Mouse (Mus musculus) spleen, postnatal 36 days (tissue): ENCODE data around the gene Ppef2.

ENCODE experiments used
- DNase-seq, 2 experiments: peaks; one replicate each; pipeline ENCODE4 v3.0.0; 2022; ENCODE audit warnings: low spot score in 2 of 2, mixed read lengths in 1 of 2

Ppef2 gene

GRCm38 (mm10) chr5:92239333-92240232 is 16.5 kb downstream of the Ppef2 start:
- peak in 1 of 2 experiments; percentile 8 for DNase-seq

DNA sequence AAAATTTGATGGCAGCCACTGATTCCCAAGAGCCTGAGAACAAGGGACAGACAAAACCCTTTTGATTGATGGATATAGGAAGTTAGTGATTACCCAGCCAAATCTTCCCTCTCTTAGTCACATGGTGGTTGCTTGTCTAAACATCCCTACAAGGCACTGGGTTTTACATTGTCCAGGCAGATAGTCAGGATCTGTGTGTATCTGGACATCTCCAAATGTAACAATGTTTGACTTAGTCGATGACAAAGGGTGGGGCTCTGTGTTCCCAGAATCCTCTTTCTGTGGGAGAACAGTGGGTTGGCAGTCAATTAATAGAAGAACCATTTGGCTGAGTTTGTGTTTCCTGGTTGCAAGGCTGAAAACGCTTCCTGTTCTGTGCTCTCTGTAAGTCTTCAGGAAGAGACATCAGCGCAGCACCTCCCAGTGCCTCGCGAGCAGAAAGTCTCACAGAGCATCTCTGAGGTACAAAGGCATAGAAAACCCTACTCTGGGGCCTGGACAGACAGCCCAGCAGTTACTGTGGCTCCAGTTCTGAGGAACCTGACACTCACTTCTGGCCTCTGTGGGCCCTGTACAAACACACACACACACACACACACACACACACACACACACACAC is 21.0 kb downstream of the Ppef2 start:
- no peak for DNase-seq

DNA sequence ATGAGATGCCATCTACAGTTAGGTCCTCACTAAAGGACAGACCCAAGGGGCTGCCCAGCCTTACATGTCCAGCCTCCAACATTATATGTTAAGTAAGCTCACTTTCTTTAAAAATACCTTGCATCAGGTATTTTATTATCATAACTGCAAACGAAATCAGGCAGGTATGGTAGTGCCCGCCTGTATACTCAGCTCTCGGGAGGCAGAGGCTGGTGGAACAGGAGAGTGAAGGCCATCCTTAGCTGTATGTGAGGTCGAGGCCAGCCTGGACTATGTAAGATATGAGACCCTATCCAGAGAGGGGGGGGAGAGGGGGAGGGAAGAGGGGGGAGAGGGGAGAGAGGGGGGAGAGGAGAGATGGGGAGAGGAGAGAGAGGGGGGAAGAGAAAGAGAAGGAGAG is 22.7 kb downstream of the Ppef2 start:
- DNase-seq, result no peak

DNA sequence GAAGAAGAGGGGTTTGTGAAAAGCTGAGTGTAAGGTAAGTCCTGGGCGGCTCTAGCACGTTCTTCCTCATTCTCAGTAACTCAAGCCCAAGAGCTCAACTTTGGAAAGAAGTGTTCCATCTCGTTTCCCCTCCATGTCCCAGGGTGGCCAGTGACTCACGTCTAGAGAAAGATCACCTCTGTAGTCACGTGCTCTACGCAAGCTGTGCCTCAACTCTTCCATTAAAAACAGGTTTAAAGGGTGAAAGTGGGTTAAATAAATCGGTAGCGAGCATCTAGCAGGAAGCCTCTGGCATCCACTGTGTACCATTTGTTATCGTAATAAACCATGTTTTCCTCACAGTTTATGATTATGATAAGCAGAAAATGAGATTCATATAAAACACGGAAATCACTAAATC is 24.2 kb downstream of the Ppef2 start:
- DNase-seq, result no peak

DNA sequence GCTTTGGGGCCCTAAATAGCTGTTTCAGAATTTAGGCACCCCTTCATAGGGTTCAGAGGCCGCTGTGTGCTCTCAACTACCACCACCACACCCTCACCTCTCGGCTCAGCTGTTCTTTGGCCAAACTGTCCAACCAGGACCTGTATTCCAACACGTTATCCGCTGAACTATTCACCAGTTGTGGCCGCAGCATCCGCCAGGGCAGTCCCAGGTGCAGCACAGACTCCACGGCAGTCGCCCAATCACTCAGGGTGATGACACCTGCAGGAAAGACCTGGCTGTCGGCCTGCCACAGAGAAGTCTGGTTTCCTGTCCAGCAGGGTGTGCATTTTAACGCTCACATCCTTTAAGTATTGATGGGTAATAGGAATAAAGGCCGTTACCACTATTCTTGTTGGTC is 25.8 kb downstream of the Ppef2 start:
- DNase-seq, result no peak

DNA sequence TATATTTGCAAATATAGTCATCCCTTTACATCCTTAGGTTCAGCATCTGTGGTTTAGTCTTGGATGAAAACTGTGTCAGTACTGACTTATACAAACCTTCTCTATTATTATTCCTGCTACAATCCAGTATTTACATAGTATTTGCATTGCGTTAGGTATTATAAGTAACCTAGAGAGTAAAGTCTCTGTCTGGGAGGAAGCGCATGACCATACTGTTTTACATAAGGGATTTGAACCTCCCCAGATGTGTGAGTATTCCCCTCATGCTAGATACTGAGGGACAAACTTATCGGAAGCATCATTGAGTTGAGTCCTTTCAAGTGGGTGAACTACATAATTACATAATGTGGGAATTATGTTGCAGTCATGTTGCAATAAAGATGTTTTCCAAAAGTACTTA is 26.6 kb downstream of the Ppef2 start:
- DNase-seq, result no peak

DNA sequence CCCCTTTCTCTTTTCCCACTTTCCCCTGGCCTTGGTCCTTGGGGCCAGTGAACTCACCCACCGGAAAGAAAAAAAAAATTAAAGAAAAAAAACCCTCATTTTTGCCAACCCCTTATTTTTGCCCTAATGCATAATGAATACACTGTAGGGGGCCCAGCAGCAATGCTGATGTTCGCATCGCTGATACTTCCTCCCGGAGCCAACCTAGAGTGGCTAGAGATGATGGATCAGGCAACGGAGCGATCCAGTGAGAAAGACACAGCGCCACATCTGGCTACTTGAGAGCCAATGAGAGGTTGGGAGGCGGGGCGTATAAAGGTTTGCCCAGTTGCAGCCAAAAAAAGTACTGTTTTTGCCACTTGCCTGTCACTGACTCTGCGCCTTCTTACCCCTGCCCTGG is 27.3 kb downstream of the Ppef2 start:
- no peak for DNase-seq

- no peak for DNase-seq
Measured at GRCm38 (mm10) chr5:92227782-92228181, 28.3 kb downstream of the Ppef2 start.

GRCm38 (mm10) chr5:92220287-92220902 is 35.7 kb downstream of the Ppef2 start:
- DNase-seq, result no peak

GRCm38 (mm10) chr5:92219826-92220225 is 36.3 kb downstream of the Ppef2 start:
- DNase-seq, result no peak

DNA sequence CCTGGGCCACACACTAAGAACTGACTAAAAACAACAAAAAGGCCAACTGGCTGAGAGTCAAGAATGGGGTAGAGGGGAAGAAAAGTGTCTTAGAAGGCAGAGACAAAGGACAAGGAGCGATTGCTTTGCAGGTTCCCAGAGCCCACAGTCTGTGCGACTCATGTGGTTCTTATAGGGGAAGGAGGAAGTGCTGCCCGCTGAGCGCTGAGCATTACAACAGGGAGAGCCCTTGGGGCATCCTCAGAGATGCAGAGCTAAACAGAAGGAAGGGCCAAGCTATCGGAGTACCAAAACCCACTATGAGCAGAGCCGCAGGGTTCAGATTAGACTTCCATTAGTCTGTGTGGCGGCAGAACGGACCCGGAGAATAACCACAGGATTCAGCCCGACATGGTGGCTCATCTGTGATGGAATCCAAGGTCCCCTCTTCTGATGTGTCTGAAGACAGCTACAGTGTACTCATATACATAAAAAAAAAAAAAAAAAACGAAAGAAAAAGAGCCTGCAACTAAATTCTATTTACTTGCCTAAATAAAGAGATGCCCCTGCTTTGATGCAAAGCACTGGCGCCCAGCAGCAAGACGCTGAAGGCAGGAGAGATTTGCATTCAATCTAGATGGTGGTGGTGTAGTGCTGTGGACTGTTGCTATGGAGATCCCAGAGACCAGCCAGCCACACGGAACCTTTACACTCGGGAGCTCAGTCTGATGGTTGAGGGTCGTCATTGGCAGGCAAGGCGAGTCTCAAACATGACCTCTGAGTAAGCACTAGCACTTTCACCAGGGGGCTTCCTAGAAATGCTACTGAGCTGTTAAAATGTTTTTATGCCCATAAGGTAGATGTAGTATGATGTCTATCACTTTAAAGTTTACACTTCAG is 36.9 kb downstream of the Ppef2 start:
- no peak for DNase-seq

DNA sequence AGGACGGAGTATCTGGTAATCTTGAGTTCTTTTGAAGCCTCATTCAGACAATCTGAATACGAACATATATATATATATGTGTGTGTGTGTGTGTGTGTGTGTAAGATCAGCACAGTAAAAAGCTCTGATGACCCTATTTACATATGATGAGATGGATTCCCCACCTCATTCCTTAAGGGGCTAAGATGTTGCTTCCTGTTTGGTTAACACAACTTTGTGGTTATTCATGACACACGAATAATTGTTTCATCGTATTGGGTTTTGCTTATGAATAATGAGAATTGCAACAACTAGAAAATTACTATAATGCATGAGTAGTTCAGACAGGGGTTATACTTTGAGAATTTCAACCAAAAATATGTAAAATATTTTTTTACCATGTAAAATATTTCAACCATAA is 40.8 kb downstream of the Ppef2 start, which contains the start of gene U90926:
Gene U90926 (minus strand): TSS at position 101 of the 400 bp plus-strand sequence.
- DNase-seq, result no peak

DNA sequence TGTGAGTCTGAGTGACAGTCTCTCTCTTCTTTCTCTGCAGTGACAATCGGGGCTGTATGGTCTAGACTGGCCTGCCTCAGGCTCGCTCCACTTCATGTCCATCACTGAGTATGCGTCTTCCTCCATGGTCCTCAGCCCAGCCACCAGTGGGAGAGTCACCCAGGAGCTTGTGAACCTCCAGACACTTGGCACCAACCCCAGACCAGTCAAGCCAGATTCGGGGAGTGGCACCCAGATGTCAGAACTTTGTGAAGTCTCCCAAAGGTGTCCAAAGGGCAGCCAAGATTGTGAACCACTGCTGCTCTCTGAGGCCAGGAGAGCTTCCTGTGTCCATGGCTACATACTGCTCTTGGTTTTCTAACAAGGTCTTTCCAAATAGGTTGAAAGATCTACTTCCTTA is 43.8 kb downstream of the Ppef2 start:
- no peak for DNase-seq

DNA sequence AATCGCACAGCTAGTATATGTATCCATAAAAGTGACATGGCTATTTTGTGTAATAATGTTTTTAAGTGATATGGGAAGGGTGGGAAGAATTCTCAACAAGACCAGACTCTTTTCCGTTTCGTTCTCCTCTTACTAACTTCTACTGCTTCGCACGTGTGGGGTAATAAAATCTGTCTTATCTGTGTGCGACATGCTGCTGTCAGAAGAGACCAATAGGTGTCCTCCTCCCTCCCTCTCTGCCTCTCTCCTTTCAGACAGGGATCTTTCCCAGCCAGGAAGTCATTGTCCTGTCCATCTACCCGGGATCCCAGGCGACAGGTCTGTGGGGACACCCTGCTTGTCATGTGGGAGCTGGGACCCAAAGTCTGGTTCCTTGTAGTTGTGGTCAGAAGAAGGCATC is 45.9 kb downstream of the Ppef2 start:
- DNase-seq, result no peak

GRCm38 (mm10) chr5:92206121-92206520 is 50.0 kb downstream of the Ppef2 start:
- DNase-seq, result no peak

DNA sequence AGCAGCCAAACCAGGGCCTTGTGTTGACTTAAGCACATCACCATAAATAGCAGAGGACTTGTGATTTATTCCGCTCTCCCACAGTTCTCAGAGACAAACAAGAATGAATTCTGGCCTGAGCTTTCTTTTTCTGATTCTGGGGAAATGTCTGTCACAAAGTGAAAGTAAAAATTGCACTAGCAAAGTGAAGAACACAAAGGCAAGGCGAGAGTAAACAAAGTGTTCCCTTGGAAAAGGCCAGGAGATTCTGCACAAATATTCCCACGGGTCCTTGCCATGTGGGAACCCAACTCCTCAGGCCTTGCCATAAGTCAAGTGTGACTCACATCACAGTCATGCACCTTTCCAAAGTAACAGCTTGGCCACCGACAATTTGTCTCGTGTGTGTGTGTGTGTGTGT is 50.4 kb downstream of the Ppef2 start:
- DNase-seq, result no peak

DNA sequence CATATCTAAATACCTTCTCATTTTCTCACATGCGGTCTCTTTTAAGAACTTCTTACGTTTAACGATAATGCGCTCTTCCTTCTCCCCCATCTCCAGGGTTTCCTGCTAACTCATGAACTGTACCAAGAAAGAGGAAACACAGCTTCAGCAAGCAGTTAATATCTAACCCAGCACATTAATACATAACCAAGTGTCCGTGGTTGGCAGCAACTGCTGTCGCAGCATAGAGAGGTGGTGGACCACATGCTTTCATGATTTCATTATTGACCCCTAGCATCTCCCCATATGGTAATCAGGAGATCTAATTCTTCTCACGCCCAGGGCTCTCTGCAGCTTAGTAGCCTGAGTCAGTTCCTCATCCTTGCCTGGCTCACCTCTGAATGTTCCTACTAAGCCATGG is 50.9 kb downstream of the Ppef2 start:
- no peak for DNase-seq

GRCm38 (mm10) chr5:92204162-92205036 is 51.7 kb downstream of the Ppef2 start:
- no peak for DNase-seq

DNA sequence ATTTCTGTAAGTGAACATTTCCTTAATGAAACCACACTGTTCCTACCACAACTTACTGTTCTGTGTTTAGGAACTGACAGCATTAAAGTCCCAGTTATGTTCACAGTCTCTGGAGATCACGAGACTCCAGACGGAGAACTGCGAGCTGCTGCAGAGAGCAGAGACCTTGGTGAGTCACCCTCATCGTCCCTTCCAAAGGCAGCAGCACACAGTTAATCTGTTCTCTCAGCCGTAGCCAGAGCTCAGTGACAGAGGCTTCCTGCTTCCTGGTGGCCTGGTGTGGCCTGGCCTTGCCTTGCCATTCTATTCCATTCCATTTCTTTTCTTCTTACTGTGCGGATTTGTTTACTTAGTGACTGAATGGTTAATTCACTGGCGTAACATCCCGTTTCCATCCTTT is 57.8 kb downstream of the Ppef2 start:
- no peak for DNase-seq

DNA sequence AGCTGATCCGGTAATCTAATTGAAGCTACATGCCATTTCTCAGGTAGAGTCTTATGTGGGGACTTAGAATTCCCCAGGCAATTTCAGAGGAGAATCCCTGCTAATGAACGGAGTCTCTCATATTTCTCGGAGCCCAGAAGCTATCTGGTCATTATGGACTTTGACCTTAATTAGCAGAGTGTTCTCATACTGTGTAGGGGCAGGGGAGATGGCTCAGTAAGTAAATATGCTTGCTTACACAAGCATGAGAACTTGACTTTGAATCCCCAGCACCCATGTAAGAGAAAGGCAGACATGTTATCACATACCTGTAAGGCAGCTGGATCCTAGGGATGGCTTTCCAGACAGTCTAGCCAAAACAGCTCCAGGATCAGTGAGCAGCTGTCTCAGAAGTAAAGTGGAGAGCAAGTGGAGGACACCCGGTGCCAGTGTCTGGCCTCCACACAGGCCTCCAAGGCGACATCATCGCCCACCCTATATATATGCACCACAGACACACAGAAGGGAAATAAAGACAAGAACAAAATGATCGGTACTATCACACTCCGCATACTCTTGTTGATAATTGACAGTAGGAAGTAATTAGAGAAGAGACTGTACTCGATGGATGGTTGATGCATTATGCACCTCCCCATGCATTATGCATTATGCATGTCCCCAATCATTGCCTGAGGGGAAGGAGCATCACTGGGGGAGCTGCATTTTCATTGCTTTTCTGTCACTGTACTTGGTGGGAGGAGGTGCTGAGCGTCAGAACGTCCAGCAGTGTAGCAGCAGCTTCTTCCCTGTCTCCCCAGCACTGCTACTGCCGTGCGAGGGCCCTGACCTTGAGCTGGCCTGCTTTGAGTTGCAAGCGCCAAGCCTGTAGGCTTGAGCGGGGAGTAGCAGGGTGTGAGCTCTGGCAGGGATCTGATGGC is 58.9 kb downstream of the Ppef2 start:
- DNase-seq, result no peak
